Mouse (Mus musculus): ENCODE measurements around the gene Ppip5k2. TPM values are rescaled to one million over a fixed set of nuclear protein-coding genes. Genes with fewer than 3 reads are reported as not detected.

The Ppip5k2 gene
- polyA plus RNA-seq, 1 experiment, result 3.7 TPM

- Histone ChIP-seq H3K36me3 (ENCODE audit: control insufficient read depth, insufficient read depth) (peaks cover 4% of the 10 kb centered on the region), H3K79me2 (ENCODE audit: control insufficient read depth, insufficient read depth) (peaks cover 21% of the 10 kb centered on the region), H3K27me3 (ENCODE audit: control insufficient read depth, insufficient read depth, insufficient read length) (no peaks in the 10 kb centered on the region), H3K4me3 (no peak overlapping the region), H3ac (ENCODE audit: control insufficient read depth, insufficient read length) (no peak overlapping the region), H3K4me2 (ENCODE audit: low read depth) (no peak overlapping the region)
- TF ChIP-seq MYOD1 (IDR thresholded peaks at IDR 0.05; ENCODE audit: control insufficient read depth in 1 of 3, insufficient read length in 2 of 3, low read depth in 2 of 3), result no peak
- no peak for TF ChIP-seq POLR2AphosphoS2 (IDR thresholded peaks at IDR 0.05; ENCODE audit: insufficient read length, low read depth)
- TF ChIP-seq CEBPB (IDR thresholded peaks at IDR 0.05; ENCODE audit: insufficient read depth, poor library complexity, severe bottlenecking), result no peak
Measured at GRCm38 (mm10) chr1:97761477-97761876, 8.7 kb downstream of the Ppip5k2 start.

GRCm38 (mm10) chr1:97760598-97760997 is 9.6 kb downstream of the Ppip5k2 start:
- Histone ChIP-seq H3K27me3 (ENCODE audit: control insufficient read depth, insufficient read depth, insufficient read length) (no peaks in the 10 kb centered on the region), H3K4me3 (no peak overlapping the region), H3K79me2 (ENCODE audit: control insufficient read depth, insufficient read depth) (peaks cover 13% of the 10 kb centered on the region), H3K36me3 (ENCODE audit: control insufficient read depth, insufficient read depth) (peaks cover 12% of the 10 kb centered on the region), H3K4me2 (ENCODE audit: low read depth) (no peak overlapping the region), H3ac (ENCODE audit: control insufficient read depth, insufficient read length) (no peak overlapping the region)
- TF ChIP-seq MYOG (IDR thresholded peaks at IDR 0.05; ENCODE audit: control insufficient read depth in 1 of 3, insufficient read depth in 1 of 3, insufficient read length in 2 of 3, low read depth in 2 of 3), result no peak
- no peak for TF ChIP-seq TCF12 (IDR thresholded peaks at IDR 0.05; ENCODE audit: insufficient read depth, poor library complexity, severe bottlenecking)
- no peak for TF ChIP-seq POLR2A (IDR thresholded peaks at IDR 0.05; ENCODE audit: insufficient read length, low read depth)
- no peak for TF ChIP-seq REST (IDR thresholded peaks at IDR 0.05; ENCODE audit: insufficient read depth, insufficient read length)
- no peak for TF ChIP-seq TCF3 (IDR thresholded peaks at IDR 0.05; ENCODE audit: insufficient read length, low read depth)
- TF ChIP-seq SRF (IDR thresholded peaks at IDR 0.05; ENCODE audit: control insufficient read depth, insufficient read length, low read depth), result no peak
- TF ChIP-seq CEBPB (IDR thresholded peaks at IDR 0.05; ENCODE audit: insufficient read depth, poor library complexity, severe bottlenecking), result no peak
- no peak for TF ChIP-seq E2F4 (IDR thresholded peaks at IDR 0.05; ENCODE audit: insufficient read depth)
- no peak for TF ChIP-seq USF1 (IDR thresholded peaks at IDR 0.05; ENCODE audit: low read depth)
- no peak for TF ChIP-seq MYOD1 (IDR thresholded peaks at IDR 0.05; ENCODE audit: control insufficient read depth in 1 of 3, insufficient read length in 2 of 3, low read depth in 2 of 3)
- no peak for TF ChIP-seq MAX (IDR thresholded peaks at IDR 0.05; ENCODE audit: low read depth)
- TF ChIP-seq POLR2AphosphoS2 (IDR thresholded peaks at IDR 0.05; ENCODE audit: insufficient read length, low read depth), result no peak

DNA sequence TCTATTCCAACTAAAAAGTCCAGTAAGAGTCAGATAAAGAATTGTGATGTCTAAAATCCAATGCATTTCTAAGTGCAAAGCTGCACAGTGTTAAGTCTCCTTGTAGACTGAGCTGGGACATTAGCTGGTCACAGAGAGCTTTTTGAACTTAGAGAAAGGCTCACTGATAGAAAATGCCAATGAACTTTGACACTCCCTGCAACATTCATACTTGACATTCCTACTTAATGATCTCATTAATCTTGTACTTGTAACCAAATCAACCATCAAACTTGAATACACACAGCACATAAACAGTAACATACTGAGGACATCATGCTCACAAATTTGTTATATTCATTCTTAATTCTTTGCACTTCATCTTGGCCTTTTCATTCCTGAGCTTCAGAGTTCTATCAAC is 10.4 kb downstream of the Ppip5k2 start:
- Histone ChIP-seq H3K4me3 (no peak overlapping the region), H3K4me2 (ENCODE audit: low read depth) (no peak overlapping the region), H3K36me3 (ENCODE audit: control insufficient read depth, insufficient read depth) (peaks cover 16% of the 10 kb centered on the region), H3K27me3 (ENCODE audit: control insufficient read depth, insufficient read depth, insufficient read length) (no peaks in the 10 kb centered on the region), H3ac (ENCODE audit: control insufficient read depth, insufficient read length) (no peak overlapping the region), H3K79me2 (ENCODE audit: control insufficient read depth, insufficient read depth) (peaks cover 8% of the 10 kb centered on the region)
- TF ChIP-seq TCF3 (IDR thresholded peaks at IDR 0.05; ENCODE audit: insufficient read length, low read depth) (no peak), SRF (IDR thresholded peaks at IDR 0.05; ENCODE audit: control insufficient read depth, insufficient read length, low read depth) (no peak), MYOG (IDR thresholded peaks at IDR 0.05; ENCODE audit: control insufficient read depth in 1 of 3, insufficient read depth in 1 of 3, insufficient read length in 2 of 3, low read depth in 2 of 3) (no peak), MAX (IDR thresholded peaks at IDR 0.05; ENCODE audit: low read depth) (no peak), CEBPB (IDR thresholded peaks at IDR 0.05; ENCODE audit: insufficient read depth, poor library complexity, severe bottlenecking) (no peak), USF1 (IDR thresholded peaks at IDR 0.05; ENCODE audit: low read depth) (no peak), E2F4 (IDR thresholded peaks at IDR 0.05; ENCODE audit: insufficient read depth) (no peak), POLR2A (IDR thresholded peaks at IDR 0.05; ENCODE audit: insufficient read length, low read depth) (no peak), POLR2AphosphoS2 (IDR thresholded peaks at IDR 0.05; ENCODE audit: insufficient read length, low read depth) (no peak), REST (IDR thresholded peaks at IDR 0.05; ENCODE audit: insufficient read depth, insufficient read length) (no peak), MYOD1 (IDR thresholded peaks at IDR 0.05; ENCODE audit: control insufficient read depth in 1 of 3, insufficient read length in 2 of 3, low read depth in 2 of 3) (no peak), TCF12 (IDR thresholded peaks at IDR 0.05; ENCODE audit: insufficient read depth, poor library complexity, severe bottlenecking) (no peak)

DNA sequence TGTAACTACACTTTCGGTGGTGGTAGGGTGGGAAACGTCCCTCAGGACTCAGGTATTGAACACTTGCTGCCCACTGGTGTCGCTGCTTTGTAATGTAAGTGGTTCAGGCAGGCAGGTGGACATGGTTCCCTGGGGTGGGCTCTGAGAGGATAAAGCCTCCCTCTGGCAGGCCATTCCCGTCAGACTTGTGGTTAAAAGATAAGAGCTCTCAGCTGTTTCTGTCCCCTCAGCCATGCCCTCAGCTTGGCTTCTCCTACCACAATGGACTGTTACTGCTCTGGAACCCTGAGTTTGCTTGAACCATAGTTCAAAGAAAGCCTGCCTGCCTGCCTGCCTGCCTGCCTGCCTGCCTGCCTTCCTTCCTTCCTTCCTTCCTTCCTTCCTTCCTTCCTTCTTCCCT is 15.8 kb downstream of the Ppip5k2 start:
- H3K27me3 ChIP-seq (ENCODE audit: control insufficient read depth, insufficient read depth, insufficient read length), result no peaks in the 10 kb centered on the region
- H3K4me2 ChIP-seq (ENCODE audit: low read depth), result no peak overlapping the region
- H3K79me2 ChIP-seq (ENCODE audit: control insufficient read depth, insufficient read depth), result no peaks in the 10 kb centered on the region
- H3ac ChIP-seq (ENCODE audit: control insufficient read depth, insufficient read length), result no peak overlapping the region
- peaks cover 16% of the 10 kb centered on the region for H3K36me3 ChIP-seq (ENCODE audit: control insufficient read depth, insufficient read depth)
- no peak overlapping the region for H3K4me3 ChIP-seq
- TF ChIP-seq SRF (IDR thresholded peaks at IDR 0.05; ENCODE audit: control insufficient read depth, insufficient read length, low read depth) (no peak), MAX (IDR thresholded peaks at IDR 0.05; ENCODE audit: low read depth) (no peak), TCF3 (IDR thresholded peaks at IDR 0.05; ENCODE audit: insufficient read length, low read depth) (no peak), POLR2AphosphoS2 (IDR thresholded peaks at IDR 0.05; ENCODE audit: insufficient read length, low read depth) (no peak), CEBPB (IDR thresholded peaks at IDR 0.05; ENCODE audit: insufficient read depth, poor library complexity, severe bottlenecking) (no peak), POLR2A (IDR thresholded peaks at IDR 0.05; ENCODE audit: insufficient read length, low read depth) (no peak), MYOD1 (IDR thresholded peaks at IDR 0.05; ENCODE audit: control insufficient read depth in 1 of 3, insufficient read length in 2 of 3, low read depth in 2 of 3) (peak in 2 of 3 experiments; percentile 25 to 27), REST (IDR thresholded peaks at IDR 0.05; ENCODE audit: insufficient read depth, insufficient read length) (no peak), E2F4 (IDR thresholded peaks at IDR 0.05; ENCODE audit: insufficient read depth) (no peak), MYOG (IDR thresholded peaks at IDR 0.05; ENCODE audit: control insufficient read depth in 1 of 3, insufficient read depth in 1 of 3, insufficient read length in 2 of 3, low read depth in 2 of 3) (peak in 2 of 3 experiments; percentile 4 to 77), USF1 (IDR thresholded peaks at IDR 0.05; ENCODE audit: low read depth) (no peak), TCF12 (IDR thresholded peaks at IDR 0.05; ENCODE audit: insufficient read depth, poor library complexity, severe bottlenecking) (no peak)

DNA sequence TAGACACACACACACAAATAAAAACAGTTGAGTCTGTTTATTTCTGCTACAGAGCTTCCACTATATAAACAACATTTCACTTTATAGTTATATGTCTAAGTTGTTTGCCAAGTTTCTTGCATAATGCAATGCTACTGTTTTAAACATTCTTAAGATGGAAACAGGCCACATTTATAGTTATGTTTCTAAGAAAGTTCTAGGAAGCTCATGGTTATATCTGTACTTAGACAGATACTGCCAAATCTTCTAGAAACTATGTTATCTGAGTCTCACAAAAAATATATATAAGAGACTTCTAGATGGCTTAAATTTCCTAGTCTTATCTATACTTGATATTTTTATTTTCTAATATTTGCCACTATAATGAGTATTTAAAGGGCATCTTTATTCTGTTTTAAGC is 17.0 kb downstream of the Ppip5k2 start:
- H3K27me3 ChIP-seq (ENCODE audit: control insufficient read depth, insufficient read depth, insufficient read length), result no peaks in the 10 kb centered on the region
- H3K79me2 ChIP-seq (ENCODE audit: control insufficient read depth, insufficient read depth), result no peaks in the 10 kb centered on the region
- H3K4me3 ChIP-seq, result no peak overlapping the region
- peaks cover 16% of the 10 kb centered on the region for H3K36me3 ChIP-seq (ENCODE audit: control insufficient read depth, insufficient read depth)
- H3ac ChIP-seq (ENCODE audit: control insufficient read depth, insufficient read length), result no peak overlapping the region
- TF ChIP-seq SRF (IDR thresholded peaks at IDR 0.05; ENCODE audit: control insufficient read depth, insufficient read length, low read depth) (no peak), POLR2A (IDR thresholded peaks at IDR 0.05; ENCODE audit: insufficient read length, low read depth) (no peak), MYOG (IDR thresholded peaks at IDR 0.05; ENCODE audit: control insufficient read depth in 1 of 3, insufficient read depth in 1 of 3, insufficient read length in 2 of 3, low read depth in 2 of 3) (no peak), E2F4 (IDR thresholded peaks at IDR 0.05; ENCODE audit: insufficient read depth) (no peak), TCF12 (IDR thresholded peaks at IDR 0.05; ENCODE audit: insufficient read depth, poor library complexity, severe bottlenecking) (no peak), TCF3 (IDR thresholded peaks at IDR 0.05; ENCODE audit: insufficient read length, low read depth) (no peak), REST (IDR thresholded peaks at IDR 0.05; ENCODE audit: insufficient read depth, insufficient read length) (no peak)
- no peak overlapping the region for H3K4me2 ChIP-seq (ENCODE audit: low read depth)
